Mouse (Mus musculus) liver, embryonic 14.5 days (tissue): Measurements from ENCODE around the gene Cd300e.

Experiments used
- CTCF ChIP-seq: IDR thresholded peaks from 2 replicates; pipeline ENCODE4 v1.5.1; 2016; ENCODE audit warnings: antibody characterized with exemption, low read depth, control low read depth
- EP300 ChIP-seq: IDR thresholded peaks from 2 replicates; pipeline ENCODE4 v1.6.1; 2016; ENCODE audit warnings: antibody characterized with exemption, low read depth

DNA sequence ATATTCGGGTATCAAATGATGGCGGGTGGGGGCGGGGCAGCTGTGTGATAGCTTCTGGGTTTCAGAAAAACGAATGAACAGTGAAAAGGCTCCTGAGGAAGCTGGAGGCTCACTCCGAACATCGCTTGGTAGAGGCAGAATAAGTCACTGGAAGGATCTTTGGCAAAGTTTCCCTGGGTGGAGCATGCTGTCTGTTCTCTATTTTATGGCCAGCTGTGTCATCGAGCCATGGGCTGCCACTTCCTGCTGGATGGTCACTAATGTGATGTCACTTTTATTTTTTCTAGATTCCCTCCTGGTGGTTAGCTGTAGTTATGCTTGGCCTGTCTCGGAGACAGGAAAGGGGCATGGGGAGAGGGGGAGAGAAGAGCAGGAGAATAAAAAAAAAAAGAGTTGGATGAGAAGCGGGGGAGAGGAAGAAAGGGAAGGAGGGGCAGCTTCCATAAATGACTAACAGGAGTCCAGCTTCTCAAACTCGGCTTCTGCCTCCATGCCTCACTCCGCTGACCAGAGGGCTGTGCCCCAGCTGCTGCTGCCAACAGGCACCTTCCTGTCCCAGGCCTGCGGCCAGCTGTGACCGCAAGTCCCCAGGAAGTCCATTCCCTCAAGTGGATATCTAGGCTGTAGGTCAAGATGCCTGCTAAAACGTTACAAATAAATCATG is 9.8 kb upstream of the Cd300e start:
- TF ChIP-seq CTCF (no peak), EP300 (no peak)
